Mouse (Mus musculus) embryo, embryonic 10 days (tissue): ENCODE measurements around the gene Olfr1329.
"Not testable (repeated sequence)": the region's sequence is repeated elsewhere in the genome, so short reads cannot be mapped to it uniquely, and the experiment has no call there.

Experiments used
- DNase-seq: peaks from one replicate; pipeline ENCODE4 v3.0.0-alpha.2; 2015; ENCODE audit warnings: low spot score

The Olfr1329 gene

DNA sequence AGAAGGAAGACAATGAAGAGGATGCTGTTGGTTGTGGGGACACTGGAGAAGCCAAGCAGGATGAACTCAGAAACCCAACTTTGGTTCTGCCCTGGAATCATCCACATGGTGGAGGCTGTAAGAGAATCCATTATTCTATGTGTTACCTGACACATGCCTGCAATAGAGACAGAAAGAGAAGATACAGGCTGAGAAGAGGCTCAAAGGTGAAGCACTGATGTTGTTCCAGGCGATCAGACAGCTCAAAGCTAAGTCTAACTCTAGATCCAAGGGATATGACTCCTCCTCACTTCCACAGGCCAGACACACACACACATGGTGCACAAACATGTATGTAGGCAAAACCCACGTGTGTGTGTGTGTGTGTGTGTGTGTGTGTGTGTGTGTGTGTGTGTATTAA is at the start of gene Olfr1329:
Gene Olfr1329 (minus strand): TSS at position 101 of the 400 bp plus-strand sequence.
- DNase-seq, result not testable (repeated sequence)

DNA sequence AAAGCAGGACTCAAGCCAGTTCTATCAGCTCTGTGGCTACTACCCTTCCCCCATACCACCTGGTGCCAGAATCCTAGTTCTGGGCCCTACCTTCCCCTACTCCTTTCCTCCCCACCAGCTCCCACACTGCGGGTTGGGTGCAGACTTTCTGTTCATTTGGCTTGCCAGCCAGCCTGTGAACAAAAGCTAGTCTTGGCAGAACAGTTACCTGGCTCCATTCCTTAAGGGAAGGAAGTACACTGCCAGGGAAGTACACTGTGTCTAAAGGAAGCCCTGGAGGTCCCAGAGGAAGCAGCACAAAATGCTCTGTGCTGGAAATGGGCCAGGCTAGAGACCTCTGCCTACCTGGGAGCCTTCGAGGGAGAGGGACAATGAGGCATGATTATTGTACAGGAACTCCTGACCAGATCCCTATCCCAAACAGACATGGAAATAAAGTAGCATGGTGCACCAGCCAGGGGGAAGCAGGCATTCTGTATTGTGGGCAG is 43.9 kb upstream of the Olfr1329 start, which contains the start of gene Lao1:
Gene Lao1 (plus strand): TSS at position 438 of the 488 bp plus-strand sequence.
- DNase-seq, result no peak

DNA sequence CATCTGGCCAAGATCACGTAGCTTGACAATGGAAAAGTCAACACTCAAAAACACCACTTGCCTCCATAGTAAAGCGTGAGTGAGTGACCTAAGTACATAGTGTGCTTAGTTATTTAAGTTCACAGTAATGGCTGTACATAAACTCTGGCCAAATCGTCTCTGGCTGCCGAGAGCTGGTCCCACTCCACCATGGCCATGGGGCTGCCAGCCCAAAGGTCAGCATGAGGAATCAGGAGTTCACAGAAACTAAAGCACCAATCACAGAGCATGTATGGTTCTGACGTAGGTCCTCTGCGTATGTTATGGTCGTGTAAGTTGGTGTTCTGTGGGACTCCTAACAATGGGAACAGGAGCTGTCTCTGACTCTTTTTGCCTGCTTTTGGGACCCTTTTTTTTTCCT is 41.5 kb upstream of the Olfr1329 start:
- DNase-seq, result no peak

DNA sequence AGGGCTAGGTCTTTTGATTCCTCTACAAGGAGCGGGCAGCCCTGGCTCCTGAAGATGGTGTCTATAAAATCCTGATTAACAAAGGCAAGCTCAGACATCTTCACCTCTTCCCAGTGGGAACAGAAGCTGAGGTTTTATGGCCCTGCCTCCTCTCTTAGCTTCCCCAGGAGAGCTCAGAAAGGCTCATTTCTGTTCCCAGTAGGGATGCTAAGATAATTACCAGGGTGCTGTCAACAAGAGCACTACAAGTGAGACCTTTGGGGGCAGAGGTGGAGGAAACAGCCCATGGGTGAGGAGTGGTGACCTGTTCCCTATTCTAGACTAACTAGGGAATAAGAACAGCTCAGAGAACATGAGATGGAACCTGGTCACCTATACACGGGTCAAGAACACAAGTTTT is 21.2 kb upstream of the Olfr1329 start, which contains the start of gene Olfr1328:
Gene Olfr1328 (minus strand): TSS at position 101 of the 400 bp plus-strand sequence.
- no peak for DNase-seq

DNA sequence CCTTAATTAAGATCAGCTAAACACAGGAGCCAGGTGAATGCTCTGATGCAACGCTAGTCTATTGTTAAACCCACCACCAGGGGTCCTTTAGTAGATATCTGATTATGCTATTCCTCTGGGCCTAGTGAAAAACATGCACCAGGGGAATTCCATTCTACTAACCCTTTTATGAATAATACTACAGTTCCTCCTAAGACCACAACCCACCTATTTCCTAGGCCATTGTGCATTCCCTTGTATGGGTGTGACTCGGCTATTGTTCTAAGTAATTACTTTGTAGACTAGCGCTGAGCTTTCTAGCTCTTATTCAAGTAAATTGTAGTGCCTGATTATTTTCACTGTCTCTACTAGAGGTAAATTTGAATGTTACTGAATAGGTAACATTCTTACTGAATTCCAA is 14.1 kb upstream of the Olfr1329 start:
- DNase-seq, result not testable (repeated sequence)

DNA sequence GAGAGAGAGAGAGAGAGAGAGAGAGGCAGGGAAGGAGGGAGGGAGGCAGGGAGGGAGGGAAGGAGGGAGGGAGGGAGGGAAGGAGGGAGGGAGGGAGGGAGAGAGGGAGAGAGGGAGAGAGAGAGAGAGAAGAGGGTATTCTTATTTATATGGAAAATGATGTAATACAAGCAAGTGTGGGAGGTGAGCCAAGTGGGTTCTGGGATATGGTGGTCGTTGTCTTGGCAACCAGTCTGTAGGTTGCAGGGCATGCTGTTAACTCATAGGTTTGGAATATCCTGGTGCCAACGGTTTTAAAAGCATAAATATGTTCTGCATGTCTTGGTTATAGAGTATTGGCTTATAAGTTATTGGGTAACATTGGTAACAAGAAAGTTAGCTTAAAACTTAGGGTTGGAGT is 15.3 kb downstream of the Olfr1329 start:
- DNase-seq, result no peak

DNA sequence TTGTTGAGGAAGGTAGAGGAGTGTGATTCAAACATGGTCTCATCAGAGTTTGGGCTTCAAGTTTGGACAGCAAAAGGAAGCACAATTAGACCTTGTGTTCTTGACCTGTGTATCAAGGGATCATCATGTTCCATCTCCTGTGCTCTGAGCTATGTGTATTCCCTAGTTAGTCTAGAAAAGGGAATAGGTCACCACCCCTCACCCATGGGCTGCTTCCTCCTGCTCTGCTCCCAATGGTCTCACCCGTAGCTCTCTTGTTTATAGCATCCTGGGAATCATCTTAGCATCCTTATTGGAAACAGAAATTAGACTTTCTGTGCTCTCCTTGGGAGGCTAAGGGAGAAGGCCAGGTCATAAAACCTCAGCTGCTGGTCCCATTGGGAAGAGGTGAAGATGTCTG is 29.0 kb downstream of the Olfr1329 start, which contains the start of gene Olfr1330:
Gene Olfr1330 (plus strand): TSS at position 301 of the 400 bp plus-strand sequence.
- DNase-seq, result no peak

DNA sequence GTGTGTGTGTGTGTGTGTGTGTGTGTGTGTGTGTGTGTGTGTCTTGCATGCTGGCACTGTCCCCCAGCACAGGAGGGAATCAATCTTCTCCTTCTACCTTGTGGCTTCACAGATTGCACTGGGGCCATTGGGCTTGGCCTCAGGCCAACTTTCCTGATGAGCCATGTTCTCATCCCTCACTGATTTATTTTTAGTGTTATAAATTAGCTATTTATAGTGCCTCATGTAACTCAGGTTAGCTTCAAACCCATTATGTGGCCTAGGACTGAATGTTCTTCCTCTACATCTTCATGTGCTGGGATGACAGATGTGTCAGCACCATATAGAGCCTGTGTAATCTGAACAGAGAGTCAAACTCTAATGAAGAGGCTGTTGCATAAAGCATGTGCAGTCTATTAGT is 49.7 kb downstream of the Olfr1329 start:
- no peak for DNase-seq
